Mouse (Mus musculus) embryonic facial prominence, embryonic 11.5 days (tissue): ENCODE data around the gene Tmem39a. TPM values are rescaled to one million over a fixed set of nuclear protein-coding genes. Genes with fewer than 3 reads are reported as not detected.

ENCODE experiments used
- ATAC-seq: fragments of 200-750 bp; cut with Nextera tagmentation; replicated peaks from 2 replicates; pipeline ENCODE4 v1.8.0; 2017; ENCODE audit warnings: low read depth; ENCODE audit not compliant: insufficient number of reproducible peaks, low FRiP score, low TSS enrichment
- DNase-seq: peaks from one replicate; pipeline ENCODE4 v3.0.0-alpha.2; 2015; ENCODE audit warnings: low spot score
- H3K27ac ChIP-seq: fragments of 300-500 bp; sonication (generic); replicated peaks from 2 replicates; pipeline ENCODE4 v1.5.1; 2014; ENCODE audit warnings: mild to moderate bottlenecking, low read depth, low read length, control low read depth
- H3K27me3 ChIP-seq: fragments of 300-500 bp; sonication (generic); 2 replicates; pipeline ENCODE4 v1.6.1; 2014; ENCODE audit warnings: mild to moderate bottlenecking, low read length, moderate library complexity, mixed read lengths; ENCODE audit not compliant: control insufficient read depth, insufficient read depth
- H3K36me3 ChIP-seq: fragments of 300-500 bp; sonication (generic); replicated peaks from 2 replicates; pipeline ENCODE4 v1.6.1; 2014; ENCODE audit warnings: low read depth, mild to moderate bottlenecking, low read length, moderate library complexity, mixed read lengths; ENCODE audit not compliant: control insufficient read depth, insufficient read depth
- H3K4me1 ChIP-seq: fragments of 300-500 bp; sonication (generic); 2 replicates; pipeline ENCODE4 v1.6.1; 2014; ENCODE audit warnings: low read length, mixed read lengths; ENCODE audit not compliant: control insufficient read depth, insufficient read depth
- H3K4me2 ChIP-seq: fragments of 300-500 bp; sonication (generic); 2 replicates; pipeline ENCODE4 v1.6.1; 2014; ENCODE audit warnings: low read depth, mild to moderate bottlenecking, control low read depth, low read length, moderate library complexity
- H3K4me3 ChIP-seq: fragments of 300-500 bp; sonication (generic); 2 replicates; pipeline ENCODE4 v1.5.1; 2014; ENCODE audit warnings: low read depth, low read length, control low read depth
- H3K9ac ChIP-seq: fragments of 300-500 bp; sonication (generic); replicated peaks from 2 replicates; pipeline ENCODE4 v1.6.1; 2014; ENCODE audit warnings: mild to moderate bottlenecking, control low read depth, low read length
- H3K9me3 ChIP-seq: fragments of 300-500 bp; sonication (generic); replicated peaks from 2 replicates; pipeline ENCODE4 v1.6.1; 2016; ENCODE audit warnings: mild to moderate bottlenecking, low read length, inconsistent platforms, mixed read lengths; ENCODE audit not compliant: control insufficient read depth
- WGBS: fragments of 180-500 bp; shearing (Covaris S2); extraction: QIAGEN DNeasy Blood & Tissue Kit; methylation state at CpG from one replicate; pipeline ENCODE4 v1.1.7; 2014; 5-methylcytosine and 5-hydroxymethylcytosine counted together
- polyA plus RNA-seq: library from polyadenylated mRNA; unstranded; fragments of >200 nt; fragmentation: Nextera tagmentation; extraction: Ambion mirVana; gene quantifications from 2 replicates; pipeline ENCODE4 v1.2.1, GENCODE M21; 2014

The Tmem39a gene
- polyA plus RNA-seq, 1 experiment from 2014 or later, result 107 TPM

DNA sequence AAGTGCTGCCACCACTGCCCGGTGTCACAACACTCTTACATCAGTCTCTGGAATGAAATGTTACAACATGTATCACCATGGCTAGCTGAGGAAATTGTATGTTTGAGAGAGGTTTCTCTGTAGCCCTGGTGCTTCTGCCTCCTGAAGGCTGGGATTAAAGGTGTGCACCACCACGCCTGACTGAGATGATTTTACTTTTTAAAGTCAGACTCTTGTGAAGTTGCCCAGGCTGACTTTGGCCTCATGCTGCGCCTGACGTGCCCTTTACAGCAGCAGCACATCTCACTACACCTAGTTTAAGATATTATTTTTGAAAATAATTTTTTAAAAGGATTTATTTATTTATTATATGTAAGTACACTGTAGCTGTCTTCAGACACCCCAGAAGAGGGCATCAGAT lies 34.4 kb downstream of the Tmem39a start:
- no peak overlapping the region for H3K9ac ChIP-seq
- H3K36me3 ChIP-seq, result no peaks in the 10 kb centered on the region
- H3K4me1 ChIP-seq, result no peaks in the 10 kb centered on the region
- ATAC-seq (no peak), DNase-seq (no peak)
- 89% methylated on average over 4 of the region's 4 CpGs for WGBS
- H3K27ac ChIP-seq, result no peak overlapping the region
- no peak overlapping the region for H3K4me3 ChIP-seq
- no peaks in the 10 kb centered on the region for H3K9me3 ChIP-seq
- no peak overlapping the region for H3K4me2 ChIP-seq
- H3K27me3 ChIP-seq, result no peaks in the 10 kb centered on the region

DNA sequence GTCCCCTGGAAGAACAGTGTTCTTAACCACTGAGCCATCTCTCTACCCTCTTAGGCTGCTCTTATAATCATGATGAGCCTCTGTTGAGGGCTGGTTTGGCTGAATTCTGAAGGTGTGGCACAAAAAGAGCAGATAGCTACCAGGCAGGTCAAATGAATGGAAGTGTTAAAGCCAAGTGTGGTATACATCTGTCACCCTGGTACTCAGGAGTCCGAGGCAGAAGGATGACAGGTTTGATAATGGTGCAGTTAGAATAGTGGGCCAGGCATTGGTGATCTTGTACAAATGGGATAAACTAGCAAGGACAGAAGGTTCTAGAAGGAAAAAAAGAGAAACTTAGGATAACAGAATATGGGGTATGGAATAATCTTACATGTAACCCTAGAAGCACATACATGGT lies 35.9 kb downstream of the Tmem39a start:
- Histone ChIP-seq H3K9me3 (no peaks in the 10 kb centered on the region), H3K4me1 (no peaks in the 10 kb centered on the region), H3K27me3 (no peaks in the 10 kb centered on the region), H3K36me3 (no peaks in the 10 kb centered on the region), H3K27ac (no peak overlapping the region), H3K4me2 (no peak overlapping the region), H3K4me3 (no peak overlapping the region), H3K9ac (no peak overlapping the region)
- ATAC-seq (no peak), DNase-seq (no peak)
- WGBS, result 92% methylated on average over 1 of the region's 1 CpGs

DNA sequence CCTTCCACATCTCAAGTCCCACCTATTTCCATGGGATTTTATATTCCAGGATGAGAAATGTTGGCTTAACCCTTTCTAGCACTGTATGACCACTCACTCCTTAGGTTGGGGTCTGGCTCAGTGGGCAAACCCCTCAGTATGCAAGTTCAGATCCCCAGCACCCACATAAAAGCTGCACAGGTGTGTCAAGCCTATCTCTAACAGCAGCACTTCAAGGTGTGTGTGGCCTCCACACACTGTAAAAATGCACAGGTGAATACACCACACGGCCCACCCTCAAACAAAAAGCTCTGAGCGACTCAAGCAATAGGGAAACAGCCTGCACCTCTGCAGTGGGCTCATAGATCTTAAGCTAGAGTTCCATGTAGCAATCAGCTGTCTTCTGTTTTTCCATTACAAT lies 37.6 kb downstream of the Tmem39a start:
- DNase-seq, result no peak
- 81% methylated on average over 2 of the region's 2 CpGs for WGBS
- Histone ChIP-seq H3K4me2 (no peak overlapping the region), H3K9ac (no peak overlapping the region), H3K4me3 (no peak overlapping the region), H3K36me3 (no peaks in the 10 kb centered on the region), H3K27ac (no peak overlapping the region), H3K4me1 (no peaks in the 10 kb centered on the region), H3K9me3 (no peaks in the 10 kb centered on the region), H3K27me3 (no peaks in the 10 kb centered on the region)
- no peak for ATAC-seq

DNA sequence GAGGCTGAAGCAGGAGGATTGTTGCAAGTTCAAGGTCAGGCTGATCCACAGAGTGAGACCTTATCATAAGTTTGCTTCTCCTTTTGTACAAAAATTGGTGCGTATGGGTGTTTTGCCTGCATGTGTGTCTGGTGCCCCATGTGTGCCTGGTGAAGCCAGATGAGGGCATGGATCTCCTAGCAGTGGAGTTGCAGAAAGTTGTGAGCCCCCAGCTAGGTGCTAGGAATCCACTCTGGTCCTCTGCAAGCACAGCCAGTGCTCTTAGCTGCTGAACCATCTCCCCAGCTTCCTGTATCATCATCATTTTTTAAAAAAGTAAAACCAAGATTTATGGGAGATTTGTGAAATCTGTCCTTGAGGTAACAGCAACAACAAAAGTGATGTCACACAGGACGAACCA lies 38.2 kb downstream of the Tmem39a start:
- DNase-seq (no peak), ATAC-seq (no peak)
- H3K4me3 ChIP-seq, result no peak overlapping the region
- no peaks in the 10 kb centered on the region for H3K27me3 ChIP-seq
- H3K4me1 ChIP-seq, result no peaks in the 10 kb centered on the region
- H3K27ac ChIP-seq, result no peak overlapping the region
- H3K9ac ChIP-seq, result no peak overlapping the region
- no peak overlapping the region for H3K4me2 ChIP-seq
- H3K36me3 ChIP-seq, result no peaks in the 10 kb centered on the region
- 94% methylated on average over 2 of the region's 2 CpGs for WGBS
- no peaks in the 10 kb centered on the region for H3K9me3 ChIP-seq

DNA sequence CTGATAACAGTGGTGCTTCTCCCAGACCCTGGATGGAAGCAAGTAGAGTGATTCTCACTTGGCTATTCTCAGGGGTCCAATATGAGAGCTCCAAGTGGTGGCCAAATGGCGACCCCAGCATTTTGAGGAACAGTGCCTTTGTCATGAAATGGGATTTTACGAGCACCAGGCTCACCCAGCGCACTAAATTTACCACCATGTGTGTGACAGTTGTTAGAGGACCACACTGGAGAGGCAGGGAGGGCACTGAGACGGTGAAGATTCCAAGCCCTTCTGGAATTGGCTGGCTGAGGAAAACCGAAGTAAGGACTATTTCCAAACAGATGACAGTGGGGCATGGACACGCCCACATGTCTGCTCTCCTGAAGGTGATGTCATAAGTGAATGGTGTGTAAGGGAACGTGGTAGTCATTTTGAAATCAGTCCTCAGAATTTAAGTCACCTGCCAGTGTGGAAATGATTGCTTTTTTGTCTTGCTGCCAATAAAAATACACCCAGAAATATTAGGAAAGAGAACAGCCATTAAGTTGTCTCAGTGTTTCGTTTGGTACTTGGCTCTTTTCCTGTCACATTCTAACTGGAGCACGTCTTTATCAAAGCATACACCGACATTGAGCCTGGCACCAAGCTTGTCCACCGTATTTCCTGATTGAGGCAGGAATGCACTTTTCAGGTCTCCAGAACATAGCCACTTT lies 40.6 kb downstream of the Tmem39a start:
- H3K36me3 ChIP-seq, result no peaks in the 10 kb centered on the region
- H3K27ac ChIP-seq, result no peak overlapping the region
- no peak for ATAC-seq
- no peak overlapping the region for H3K9ac ChIP-seq
- no peak overlapping the region for H3K4me3 ChIP-seq
- no peaks in the 10 kb centered on the region for H3K9me3 ChIP-seq
- no peak for DNase-seq
- H3K4me1 ChIP-seq, result no peaks in the 10 kb centered on the region
- H3K4me2 ChIP-seq, result no peak overlapping the region
- WGBS, result 82% methylated on average over 11 of the region's 11 CpGs
- no peaks in the 10 kb centered on the region for H3K27me3 ChIP-seq

DNA sequence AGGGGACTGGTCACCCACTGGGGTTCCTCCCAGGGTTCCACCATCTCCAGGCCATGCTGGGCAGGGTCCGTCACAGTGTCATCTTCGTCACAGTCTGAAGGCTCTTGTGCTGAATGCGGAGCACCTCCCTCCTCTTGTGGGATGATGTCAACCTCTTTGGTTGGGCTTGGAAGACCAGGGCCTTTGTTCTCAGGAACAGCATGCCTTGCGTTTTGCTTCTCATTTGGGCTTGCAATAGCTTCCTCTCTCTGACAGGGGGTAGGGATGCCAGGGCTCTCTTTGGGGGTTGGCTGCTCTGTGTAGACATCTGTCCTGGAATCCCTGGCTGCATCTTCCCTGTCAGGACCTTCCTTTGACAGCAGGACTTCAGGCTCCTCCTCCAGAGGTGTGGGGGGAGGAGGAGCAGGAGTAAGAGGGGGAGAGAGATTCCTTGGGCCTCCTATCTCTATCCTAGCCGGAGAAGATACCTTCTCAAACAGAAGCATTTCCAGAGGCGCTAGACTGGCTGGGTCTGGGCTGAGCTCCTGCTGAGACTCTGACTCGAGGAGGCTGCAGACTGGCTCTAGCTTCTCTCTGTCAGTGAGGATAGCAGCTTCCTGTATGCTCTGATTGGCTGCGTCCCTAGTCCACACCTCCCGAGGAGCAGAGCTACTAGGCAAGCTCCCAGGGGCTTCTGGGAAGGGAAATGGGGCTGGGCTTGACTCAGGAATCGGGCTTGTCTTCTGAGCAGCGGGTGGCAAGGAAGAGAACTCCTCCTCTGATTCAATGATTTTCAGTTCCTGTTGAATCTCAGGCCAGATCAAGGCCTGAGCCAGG lies 44.7 kb downstream of the Tmem39a start:
- WGBS, result 52% methylated on average over 11 of the region's 11 CpGs
- no peak overlapping the region for H3K4me3 ChIP-seq
- H3K27me3 ChIP-seq, result no peaks in the 10 kb centered on the region
- no peaks in the 10 kb centered on the region for H3K4me1 ChIP-seq
- no peak overlapping the region for H3K9ac ChIP-seq
- H3K27ac ChIP-seq, result no peak overlapping the region
- no peak overlapping the region for H3K4me2 ChIP-seq
- DNase-seq (no peak), ATAC-seq (no peak)
- H3K9me3 ChIP-seq, result no peaks in the 10 kb centered on the region
- H3K36me3 ChIP-seq, result no peaks in the 10 kb centered on the region

DNA sequence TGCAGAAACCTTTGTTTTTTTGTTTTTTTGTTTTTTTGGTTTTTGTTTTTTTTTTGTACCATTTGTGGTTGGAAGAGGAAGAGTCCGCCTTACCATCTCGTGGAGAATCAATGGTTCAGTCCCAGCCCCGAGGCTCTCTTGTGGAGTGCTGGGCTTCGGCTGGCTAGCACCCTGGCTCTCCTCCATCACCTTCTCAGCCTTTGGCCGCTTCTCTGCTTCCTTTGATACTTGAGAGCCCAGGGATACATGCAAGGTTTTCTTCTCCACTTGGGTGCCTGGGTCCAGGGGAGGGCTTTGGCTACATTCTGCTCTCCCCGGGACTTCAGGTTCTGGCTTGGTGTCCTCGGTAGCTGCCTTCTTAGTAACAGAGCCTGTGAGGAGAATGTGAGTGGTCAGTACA lies 48.0 kb downstream of the Tmem39a start:
- Histone ChIP-seq H3K36me3 (no peaks in the 10 kb centered on the region; the same call in 1 of the 2 replicates), H3K4me2 (no peak overlapping the region), H3K9me3 (no peaks in the 10 kb centered on the region), H3K9ac (no peak overlapping the region), H3K27ac (no peak overlapping the region), H3K4me3 (no peak overlapping the region), H3K27me3 (no peaks in the 10 kb centered on the region), H3K4me1 (no peaks in the 10 kb centered on the region)
- no peak for DNase-seq
- no peak for ATAC-seq
- WGBS, result 87% methylated on average over 7 of the region's 7 CpGs

DNA sequence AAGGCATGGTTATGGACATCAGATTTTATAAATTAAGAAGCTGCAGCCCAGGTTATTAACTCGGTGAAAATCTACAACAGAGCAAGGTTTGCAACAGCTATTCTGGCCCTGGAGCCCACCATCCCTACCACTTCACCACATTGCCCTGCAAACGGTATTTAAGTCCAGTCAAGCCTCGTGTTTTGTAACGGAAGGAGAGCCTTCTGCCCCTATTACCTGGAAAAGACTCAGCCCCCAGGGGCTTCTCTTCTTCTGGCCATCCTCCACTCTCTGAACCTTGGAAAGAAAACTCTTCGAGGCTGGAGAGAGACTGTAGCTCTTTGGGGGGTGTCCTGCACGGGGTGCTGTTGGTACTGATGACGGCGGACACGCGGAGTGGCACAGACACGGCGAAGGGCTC lies 50.2 kb downstream of the Tmem39a start:
- no peaks in the 10 kb centered on the region for H3K4me1 ChIP-seq
- H3K27me3 ChIP-seq, result no peaks in the 10 kb centered on the region
- H3K36me3 ChIP-seq, result no peaks in the 10 kb centered on the region; the same call in 1 of the 2 replicates
- no peak overlapping the region for H3K4me3 ChIP-seq
- DNase-seq (no peak), ATAC-seq (no peak)
- H3K9me3 ChIP-seq, result no peaks in the 10 kb centered on the region
- H3K4me2 ChIP-seq, result no peak overlapping the region
- no peak overlapping the region for H3K9ac ChIP-seq
- no peak overlapping the region for H3K27ac ChIP-seq
- WGBS, result 77% methylated on average over 12 of the region's 12 CpGs
